Mouse (Mus musculus): ENCODE measurements around the gene Sp2. TPM values are rescaled to one million over a fixed set of nuclear protein-coding genes. Genes with fewer than 3 reads are reported as not detected.

The Sp2 gene
- polyA plus RNA-seq, 1 experiment from 2014 or later: 17.6 TPM

DNA sequence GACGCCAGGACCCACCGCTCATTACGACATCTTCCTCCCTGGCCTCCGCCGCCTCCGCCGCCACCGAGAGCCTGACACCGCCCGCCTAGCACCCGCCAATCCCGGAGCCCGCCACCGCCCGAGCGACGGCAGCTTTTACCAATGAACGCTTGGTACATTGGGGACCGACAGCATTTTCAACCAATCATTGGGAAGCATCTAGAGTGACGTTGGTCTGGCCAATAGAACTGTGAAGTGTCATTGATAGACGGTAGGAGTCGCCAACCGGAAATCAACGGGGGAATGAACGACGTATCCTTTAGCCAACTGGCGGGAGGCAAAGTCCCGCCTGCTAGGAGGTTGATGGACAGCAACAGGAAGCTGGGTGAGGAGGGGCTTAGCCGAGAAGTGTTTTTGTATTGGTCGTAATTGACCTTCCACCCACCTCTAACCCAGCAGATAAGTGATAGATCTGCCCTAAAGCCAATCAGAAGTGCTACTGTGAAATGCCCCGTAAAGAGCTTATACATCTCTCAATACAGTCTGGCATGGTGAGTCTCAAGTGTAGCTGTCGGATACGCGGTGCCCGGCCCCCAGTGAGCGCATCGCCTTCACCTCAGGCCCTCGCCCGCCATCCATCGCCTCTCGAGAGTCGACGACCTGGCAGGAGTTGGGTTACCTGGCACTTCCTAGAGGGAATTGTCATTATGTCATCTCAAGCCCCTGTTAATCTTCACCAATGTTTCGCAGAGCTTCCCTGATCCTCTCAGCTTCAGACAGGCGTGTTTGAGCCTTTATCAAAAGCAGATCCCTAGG is 5.0 kb downstream of the Sp2 start:
- Histone ChIP-seq H3K27me3 (no peaks in the 10 kb centered on the region), H3K4me2 (peak overlapping the region; percentile 91), H3K4me1 (replicated peaks) (peaks cover 63% of the 10 kb centered on the region), H3K27ac (replicated peaks) (peak overlapping the region; percentile 96), H3K4me3 (replicated peaks) (peak overlapping the region; percentile 85), H3K9ac (peak overlapping the region; percentile 94), H3K36me3 (replicated peaks) (no peaks in the 10 kb centered on the region; the same call in 1 of the 2 replicates), H3K9me3 (replicated peaks) (no peaks in the 10 kb centered on the region)
- WGBS (ENCODE audit: insufficient replicate concordance): under 1% methylated on average over 45 of the region's 45 CpGs
- peak; percentile 93 for ATAC-seq (ENCODE audit: insufficient read depth)

DNA sequence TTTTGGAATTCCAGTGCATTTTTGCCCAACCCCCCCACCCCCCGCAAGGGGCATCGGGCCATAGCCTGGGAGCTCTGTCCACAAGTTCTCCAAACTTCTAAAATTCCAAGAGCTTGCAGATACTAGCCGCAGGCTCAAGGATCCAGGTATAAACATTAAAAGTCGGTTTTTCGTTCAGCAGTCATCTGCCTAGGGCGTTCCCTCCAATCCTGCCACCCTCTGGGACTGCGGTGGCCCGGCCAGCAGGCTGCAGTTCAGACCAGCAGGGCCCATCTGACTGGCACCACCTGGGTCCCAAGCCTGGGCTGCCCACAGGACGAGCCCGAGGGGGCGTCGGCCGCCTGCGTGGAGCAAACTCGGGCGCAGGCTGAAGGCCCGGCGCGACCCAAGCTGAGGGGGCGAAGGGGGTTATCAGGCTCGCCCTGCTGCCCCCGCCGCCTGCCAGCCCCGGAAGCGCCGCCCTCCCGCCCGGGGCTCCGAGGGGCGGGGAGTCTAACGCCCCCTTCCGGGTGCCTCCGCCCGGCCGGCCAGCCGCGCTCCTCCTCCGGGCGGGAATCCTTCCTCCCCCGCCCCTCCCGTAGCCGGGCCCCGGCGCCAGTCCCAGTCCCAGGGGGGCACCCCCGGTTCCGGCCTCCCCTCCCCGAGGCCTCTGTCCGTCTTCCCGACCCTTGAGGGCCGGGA is 5.7 kb downstream of the Sp2 start:
- no peaks in the 10 kb centered on the region for H3K9me3 ChIP-seq (replicated peaks)
- ATAC-seq (ENCODE audit: insufficient read depth): peak; percentile 74
- peak overlapping the region; percentile 94 for H3K27ac ChIP-seq (replicated peaks)
- peak overlapping the region; percentile 94 for H3K9ac ChIP-seq
- no peaks in the 10 kb centered on the region; the same call in 1 of the 2 replicates for H3K36me3 ChIP-seq (replicated peaks)
- no peaks in the 10 kb centered on the region for H3K27me3 ChIP-seq
- peak overlapping the region; percentile 85 for H3K4me3 ChIP-seq (replicated peaks)
- WGBS (ENCODE audit: insufficient replicate concordance): under 1% methylated on average over 50 of the region's 50 CpGs
- peak overlapping the region; percentile 79 for H3K4me2 ChIP-seq
- H3K4me1 ChIP-seq (replicated peaks): peaks cover 65% of the 10 kb centered on the region

DNA sequence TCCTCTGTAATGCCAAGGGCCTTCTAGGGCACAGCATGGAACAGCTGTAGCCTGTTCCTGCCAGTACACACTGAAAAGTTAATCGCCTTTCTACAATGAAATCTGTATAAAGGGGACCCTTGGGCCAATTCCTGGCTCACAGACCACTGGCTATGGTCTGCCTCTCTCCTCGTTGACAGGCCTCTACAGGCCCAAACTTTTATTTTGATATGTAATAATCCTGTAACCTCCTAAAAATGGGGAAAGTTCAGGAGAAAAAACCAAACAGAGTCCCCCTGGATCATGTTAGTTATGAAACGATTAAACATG is 6.4 kb downstream of the Sp2 start:
- 36% methylated on average over 3 of the region's 3 CpGs for WGBS (ENCODE audit: insufficient replicate concordance)
- H3K4me1 ChIP-seq (replicated peaks): peaks cover 63% of the 10 kb centered on the region
- no peak for ATAC-seq (ENCODE audit: insufficient read depth)
- H3K4me3 ChIP-seq (replicated peaks): peak overlapping the region; percentile 85
- H3K9me3 ChIP-seq (replicated peaks): no peaks in the 10 kb centered on the region
- no peaks in the 10 kb centered on the region; the same call in 1 of the 2 replicates for H3K36me3 ChIP-seq (replicated peaks)
- H3K27ac ChIP-seq (replicated peaks): peak overlapping the region; percentile 94
- no peaks in the 10 kb centered on the region for H3K27me3 ChIP-seq
- peak overlapping the region; percentile 79 for H3K4me2 ChIP-seq
- peak overlapping the region; percentile 94 for H3K9ac ChIP-seq

DNA sequence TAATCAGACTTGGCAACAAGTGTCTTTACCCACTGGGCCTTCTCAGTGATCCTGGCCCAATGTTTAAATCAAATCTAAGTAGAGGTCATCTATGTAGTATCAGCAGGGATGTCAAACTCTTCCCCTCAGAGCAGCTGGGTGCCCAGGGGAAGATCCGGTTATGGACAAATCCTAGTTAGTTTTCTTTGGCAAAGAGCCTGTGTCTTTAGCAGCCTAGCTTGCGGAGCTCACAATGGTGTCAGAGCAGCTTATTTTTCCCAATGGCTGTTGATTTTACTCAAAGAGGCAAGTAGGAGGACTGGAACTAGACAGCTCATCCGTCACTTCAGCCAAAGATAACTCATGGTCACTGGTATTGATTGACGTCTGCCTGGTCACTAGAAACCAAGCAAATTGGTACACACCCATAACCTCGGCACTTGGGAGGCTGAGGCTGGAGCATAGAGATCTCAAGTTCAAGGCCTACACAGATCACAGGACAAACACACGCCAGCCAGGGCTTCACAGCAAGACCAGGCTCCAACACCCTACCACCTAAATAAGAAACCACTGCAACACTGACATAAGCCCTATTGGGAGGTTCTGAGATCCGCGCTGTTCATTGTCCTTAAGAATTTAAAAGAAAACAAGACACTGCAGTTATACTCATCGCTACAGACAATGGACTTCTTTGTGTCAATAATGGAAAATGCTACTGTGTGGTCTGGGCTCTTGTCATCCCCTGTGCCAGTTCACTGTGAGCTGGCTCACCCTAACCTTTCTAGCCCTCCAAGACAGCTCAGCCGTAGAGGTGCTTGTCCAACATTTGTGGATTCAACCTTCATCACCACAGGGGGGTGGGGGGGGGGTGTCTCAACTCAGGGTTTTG is 7.0 kb downstream of the Sp2 start:
- Histone ChIP-seq H3K4me2 (peak overlapping the region; percentile 79), H3K9me3 (replicated peaks) (no peaks in the 10 kb centered on the region), H3K4me3 (replicated peaks) (peak overlapping the region; percentile 85), H3K36me3 (replicated peaks) (no peaks in the 10 kb centered on the region; the same call in 1 of the 2 replicates), H3K4me1 (replicated peaks) (peaks cover 68% of the 10 kb centered on the region), H3K9ac (peak overlapping the region; percentile 94), H3K27me3 (no peaks in the 10 kb centered on the region), H3K27ac (replicated peaks) (peak overlapping the region; percentile 94)
- WGBS (ENCODE audit: insufficient replicate concordance): 71% methylated on average over 10 of the region's 10 CpGs
- no peak for ATAC-seq (ENCODE audit: insufficient read depth)

DNA sequence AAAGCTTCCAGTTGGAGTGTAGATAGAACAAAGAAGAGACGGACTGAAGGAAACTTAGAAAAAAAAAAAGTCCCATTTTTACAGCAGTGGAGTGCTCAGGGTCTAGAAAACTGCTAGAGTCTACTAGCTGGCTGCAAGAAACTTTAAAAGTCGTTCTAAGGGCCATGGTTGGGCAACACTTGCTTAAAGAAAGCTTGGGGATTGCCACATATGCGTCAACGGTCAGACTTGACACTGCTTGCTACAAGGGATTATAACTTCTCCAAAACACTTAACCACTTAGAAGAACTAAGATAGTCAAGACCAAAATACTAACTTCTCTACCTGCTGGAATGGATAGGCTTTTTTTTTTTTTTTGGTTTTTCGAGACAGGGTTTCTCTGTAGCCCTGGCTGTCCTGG is 7.9 kb downstream of the Sp2 start:
- Histone ChIP-seq H3K9ac (no peak overlapping the region), H3K27me3 (no peaks in the 10 kb centered on the region), H3K4me3 (replicated peaks) (no peak overlapping the region), H3K27ac (replicated peaks) (peak overlapping the region; percentile 94), H3K4me1 (replicated peaks) (peaks cover 73% of the 10 kb centered on the region), H3K36me3 (replicated peaks) (no peaks in the 10 kb centered on the region; the same call in 1 of the 2 replicates), H3K4me2 (peak overlapping the region; percentile 79; the same call in 1 of the 2 replicates), H3K9me3 (replicated peaks) (no peaks in the 10 kb centered on the region)
- no peak for ATAC-seq (ENCODE audit: insufficient read depth)
- 52% methylated on average over 5 of the region's 5 CpGs for WGBS (ENCODE audit: insufficient replicate concordance)

DNA sequence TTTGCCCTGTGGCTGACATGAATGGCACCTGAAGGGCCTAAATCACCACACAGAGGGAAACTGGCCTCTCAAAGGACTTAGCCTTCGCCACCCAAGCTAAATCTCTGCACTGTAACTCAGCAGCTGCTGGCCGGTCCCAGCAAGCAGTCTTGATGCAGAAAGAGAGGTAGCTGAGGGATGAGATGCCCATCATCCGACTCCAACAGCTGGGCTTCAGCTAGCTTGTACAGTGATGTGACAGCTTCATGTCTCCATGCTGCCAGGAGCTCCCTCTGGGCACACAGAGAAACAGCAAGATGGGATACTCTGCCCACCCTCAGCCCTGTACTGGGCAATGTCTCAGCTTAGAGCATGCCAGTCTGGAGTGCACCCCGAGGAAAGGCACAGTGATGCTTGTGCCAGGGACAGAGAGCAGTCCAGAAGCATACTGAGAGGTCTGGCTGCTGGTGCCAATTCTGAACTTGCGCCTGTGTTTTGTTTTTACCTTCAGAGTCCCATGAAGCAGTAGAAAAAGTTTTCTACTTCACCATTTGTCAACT is 9.3 kb downstream of the Sp2 start:
- Histone ChIP-seq H3K9me3 (replicated peaks) (no peaks in the 10 kb centered on the region), H3K4me3 (replicated peaks) (no peak overlapping the region), H3K27me3 (no peaks in the 10 kb centered on the region), H3K36me3 (replicated peaks) (no peaks in the 10 kb centered on the region; the same call in 1 of the 2 replicates), H3K4me2 (no peak overlapping the region), H3K4me1 (replicated peaks) (peaks cover 73% of the 10 kb centered on the region), H3K27ac (replicated peaks) (peak overlapping the region; percentile 60), H3K9ac (no peak overlapping the region)
- WGBS (ENCODE audit: insufficient replicate concordance): 84% methylated on average over 5 of the region's 5 CpGs
- ATAC-seq (ENCODE audit: insufficient read depth): no peak

DNA sequence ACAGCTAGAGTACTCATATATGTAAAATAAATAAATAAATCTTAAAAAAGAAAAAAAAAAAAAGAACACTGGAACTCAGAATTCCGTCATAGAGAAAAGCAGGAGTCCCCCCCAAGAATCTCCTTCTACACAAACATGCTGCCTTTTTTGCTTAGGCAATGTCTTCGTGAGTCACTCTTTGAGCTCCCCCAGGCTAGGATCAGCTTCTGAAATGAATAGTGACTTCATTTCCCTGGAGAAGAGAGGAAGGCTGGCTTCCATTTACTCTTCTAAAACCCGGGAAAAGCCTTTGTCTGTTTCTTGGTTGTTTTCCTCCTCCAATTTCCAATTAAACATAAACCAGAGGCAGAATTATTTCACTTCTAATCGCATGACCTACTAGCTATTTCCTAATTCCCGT is 9.9 kb downstream of the Sp2 start:
- ATAC-seq (ENCODE audit: insufficient read depth): no peak
- no peaks in the 10 kb centered on the region; the same call in 1 of the 2 replicates for H3K36me3 ChIP-seq (replicated peaks)
- H3K27ac ChIP-seq (replicated peaks): peak overlapping the region; percentile 39; the same call in 1 of the 2 replicates
- no peaks in the 10 kb centered on the region for H3K27me3 ChIP-seq
- H3K9ac ChIP-seq: no peak overlapping the region
- 79% methylated on average over 5 of the region's 5 CpGs for WGBS (ENCODE audit: insufficient replicate concordance)
- no peak overlapping the region for H3K4me3 ChIP-seq (replicated peaks)
- no peaks in the 10 kb centered on the region for H3K9me3 ChIP-seq (replicated peaks)
- no peak overlapping the region for H3K4me2 ChIP-seq
- peaks cover 75% of the 10 kb centered on the region for H3K4me1 ChIP-seq (replicated peaks)

DNA sequence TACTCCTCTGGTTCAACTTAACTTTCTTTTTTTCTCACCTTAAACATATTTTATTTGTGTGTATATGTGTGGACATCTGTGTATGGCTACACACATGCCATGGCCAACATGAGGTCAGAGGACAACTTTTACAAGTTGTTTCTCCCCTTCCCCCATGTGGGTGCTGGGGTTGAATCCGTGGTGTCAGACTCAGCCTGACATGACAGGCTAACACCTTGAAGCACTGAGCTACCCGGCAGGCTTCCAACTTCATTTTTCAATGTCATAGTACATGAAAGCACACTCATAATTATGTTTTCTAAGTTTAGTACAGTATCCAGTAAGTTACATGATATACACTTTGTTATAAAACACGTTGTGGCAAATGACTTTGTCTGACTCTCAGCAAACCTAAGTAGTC is 12.4 kb downstream of the Sp2 start:
- 0 out of 2 replicates have a peak overlapping the region, but pooled peaks have one; percentile 67 for H3K4me2 ChIP-seq
- ATAC-seq (ENCODE audit: insufficient read depth): no peak

DNA sequence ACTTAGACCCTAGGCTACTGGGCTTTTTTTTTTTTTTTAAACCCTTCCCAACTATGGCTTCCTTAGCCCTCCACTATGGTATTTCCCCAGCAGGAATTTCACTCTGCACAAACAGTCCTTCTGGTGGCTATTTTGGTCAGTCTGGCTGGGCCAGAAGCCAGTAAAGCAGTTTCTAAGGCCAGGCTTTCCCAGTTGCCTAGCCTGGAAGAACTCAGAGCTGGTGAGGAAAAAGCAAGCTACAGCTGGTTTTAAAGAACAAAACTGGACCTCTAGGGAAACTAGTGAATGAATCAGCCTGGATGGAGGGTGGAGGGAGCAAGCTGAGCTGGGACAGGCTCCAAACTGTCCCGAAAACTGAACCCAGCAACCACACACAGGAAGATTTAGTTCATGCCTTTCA is 13.0 kb downstream of the Sp2 start:
- Histone ChIP-seq H3K4me1 (replicated peaks) (peaks cover 82% of the 10 kb centered on the region), H3K36me3 (replicated peaks) (peaks cover 13% of the 10 kb centered on the region), H3K27me3 (no peaks in the 10 kb centered on the region), H3K4me2 (peak overlapping the region; percentile 67), H3K9me3 (replicated peaks) (no peaks in the 10 kb centered on the region), H3K9ac (peak overlapping the region; percentile 47; the same call in 1 of the 2 replicates), H3K4me3 (replicated peaks) (no peak overlapping the region), H3K27ac (replicated peaks) (peak overlapping the region; percentile 86)
- 52% methylated on average over 1 of the region's 1 CpGs for WGBS (ENCODE audit: insufficient replicate concordance)
- ATAC-seq (ENCODE audit: insufficient read depth): no peak

More for the DNA sequence above, 12.4 kb downstream of the Sp2 start:
- no peaks in the 10 kb centered on the region for H3K9me3 ChIP-seq (replicated peaks)
- H3K9ac ChIP-seq: 0 out of 2 replicates have a peak overlapping the region, but pooled peaks have one; percentile 47
- 67% methylated on average over 3 of the region's 3 CpGs for WGBS (ENCODE audit: insufficient replicate concordance)
- peaks cover 84% of the 10 kb centered on the region for H3K4me1 ChIP-seq (replicated peaks)
- H3K36me3 ChIP-seq (replicated peaks): peaks cover 7% of the 10 kb centered on the region
- H3K27me3 ChIP-seq: no peaks in the 10 kb centered on the region
- peak overlapping the region; percentile 86 for H3K27ac ChIP-seq (replicated peaks)
- no peak overlapping the region for H3K4me3 ChIP-seq (replicated peaks)

DNA sequence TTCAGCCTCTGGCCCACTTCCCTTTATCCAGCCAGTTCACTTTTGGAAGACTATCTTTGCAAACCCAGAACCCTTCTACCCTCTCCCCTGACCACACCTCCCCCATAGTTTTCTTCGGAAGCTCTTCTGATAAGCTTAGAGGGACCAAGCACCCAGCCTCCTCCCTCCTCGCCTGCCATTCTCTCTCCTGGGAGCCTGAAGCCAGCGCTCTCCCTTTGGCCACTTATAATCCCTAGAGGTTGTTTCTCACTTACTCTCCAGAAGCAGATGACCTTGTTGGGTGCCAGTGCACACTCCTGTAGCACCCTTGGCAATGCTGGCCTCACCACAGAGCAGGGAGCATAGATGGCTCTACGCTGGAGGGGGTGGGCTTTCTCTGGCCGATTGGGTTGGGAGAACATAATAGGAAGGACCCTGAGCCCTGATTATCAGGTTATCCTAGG is 13.5 kb downstream of the Sp2 start:
- Histone ChIP-seq H3K27ac (replicated peaks) (peak overlapping the region; percentile 86), H3K9ac (peak overlapping the region; percentile 47), H3K27me3 (no peaks in the 10 kb centered on the region), H3K9me3 (replicated peaks) (no peaks in the 10 kb centered on the region), H3K36me3 (replicated peaks) (peaks cover 17% of the 10 kb centered on the region), H3K4me2 (peak overlapping the region; percentile 67), H3K4me3 (replicated peaks) (peak overlapping the region; percentile 22), H3K4me1 (replicated peaks) (peaks cover 82% of the 10 kb centered on the region)
- peak; percentile 40 for ATAC-seq (ENCODE audit: insufficient read depth)
- 38% methylated on average over 5 of the region's 5 CpGs for WGBS (ENCODE audit: insufficient replicate concordance)

Data from liver, embryonic 15.5 days (tissue).